In the genomic region with DNA sequence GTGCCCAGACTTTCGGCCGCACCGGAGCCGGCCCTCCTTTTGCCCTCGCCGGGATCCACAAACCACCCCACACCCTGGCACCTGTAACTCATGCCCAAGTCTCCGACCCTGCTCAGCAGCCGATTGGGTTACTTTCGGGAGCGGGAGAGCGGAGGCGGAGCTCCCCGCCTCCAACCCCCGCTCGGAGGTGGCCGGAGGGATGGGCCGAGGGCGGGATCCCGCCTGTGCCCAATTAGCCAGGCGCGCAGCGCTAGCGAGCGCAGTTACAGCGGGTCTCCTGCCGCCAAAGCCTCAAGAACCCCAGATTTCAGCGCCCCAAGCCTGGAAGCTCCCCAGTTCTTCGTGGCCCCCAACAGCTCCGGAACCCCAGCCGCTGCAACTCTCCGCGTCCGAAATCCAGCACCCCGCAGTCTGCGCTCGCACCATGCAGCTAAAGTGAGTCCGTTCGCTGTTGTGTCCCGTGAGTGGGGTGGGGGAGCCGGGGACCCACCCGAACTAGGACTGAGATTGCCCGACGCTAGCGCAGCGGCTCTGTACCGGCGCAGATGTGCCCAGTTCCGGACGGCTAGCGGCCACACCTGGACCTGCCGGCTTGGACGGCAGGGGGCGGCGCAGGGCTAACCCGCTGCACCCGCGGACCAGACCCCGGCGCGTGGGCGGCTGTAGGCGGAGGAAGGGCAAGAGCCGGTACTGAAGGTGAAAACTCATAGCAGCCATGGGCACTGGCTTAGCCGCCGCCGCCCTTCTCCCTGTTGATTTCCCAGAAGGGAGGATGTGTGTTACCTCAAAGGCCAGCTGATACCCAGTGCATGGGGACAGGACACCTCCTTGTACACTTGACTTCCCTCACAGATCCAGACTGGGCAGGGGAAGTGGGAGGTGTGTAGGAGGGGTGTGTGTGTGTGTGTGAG, we compare ENCODE assay signal across 8 mouse cellular contexts. TPM values are rescaled to one million over a fixed set of nuclear protein-coding genes. Genes with fewer than 3 reads are reported as not detected.
DNase-seq lines count a peak whose midpoint lies in the region; ATAC-seq and TF ChIP-seq lines count a peak whose summit lies in the region.

A gene (plus strand): TSS at position 202 of the 911 bp plus-strand sequence.

- peaks cover 51% of the 10 kb centered on the region for H3K27me3 ChIP-seq in C2C12 (ENCODE audit: control insufficient read depth, insufficient read depth, insufficient read length)
- peaks cover 20% of the 10 kb centered on the region for H3K27me3 ChIP-seq in heart, embryonic 15.5 days
- H3K27me3 ChIP-seq in kidney, postnatal 0 days (ENCODE audit: insufficient read depth, low read length) = no peaks in the 10 kb centered on the region
- peaks cover 19% of the 10 kb centered on the region for H3K27me3 ChIP-seq in liver, embryonic 14.5 days (ENCODE audit: control insufficient read depth, insufficient read depth, low read length)
- H3K27me3 ChIP-seq in stomach, embryonic 15.5 days (replicated peaks) = no peaks in the 10 kb centered on the region

- no peaks in the 10 kb centered on the region for H3K36me3 ChIP-seq in C2C12 (ENCODE audit: control insufficient read depth, insufficient read depth)
- H3K36me3 ChIP-seq in heart, embryonic 15.5 days = no peaks in the 10 kb centered on the region
- H3K36me3 ChIP-seq in kidney, postnatal 0 days (ENCODE audit: insufficient read depth, low read length) = 0 out of 2 replicates have a peak, but pooled peaks cover 6% of the 10 kb centered on the region
- no peaks in the 10 kb centered on the region for H3K36me3 ChIP-seq in liver, embryonic 14.5 days (replicated peaks; ENCODE audit: control insufficient read depth, insufficient read depth, low read depth)
- H3K36me3 ChIP-seq in stomach, embryonic 15.5 days = peaks cover 6% of the 10 kb centered on the region; the same call in 1 of the 2 replicates

- TF ChIP-seq CTCF in C2C12 (IDR thresholded peaks at IDR 0.05; ENCODE audit: control insufficient read depth, insufficient read depth, insufficient read length) = peak; percentile 23
- TF ChIP-seq CTCF in bone marrow, adult 2 months (IDR thresholded peaks at IDR 0.05; ENCODE audit: control insufficient read depth, insufficient read depth, low read length) = peak; percentile 56
- TF ChIP-seq CTCF in embryonic fibroblast, embryonic 13.5 days (IDR thresholded peaks at IDR 0.05; ENCODE audit: borderline replicate concordance, insufficient read depth, low read length) = no peak
- TF ChIP-seq CTCF in kidney, postnatal 0 days (IDR thresholded peaks at IDR 0.05; ENCODE audit: low read depth) = peak; percentile 75
- peak; percentile 55 for TF ChIP-seq CTCF in liver, embryonic 14.5 days (IDR thresholded peaks at IDR 0.05; ENCODE audit: low read depth)

- peak within 1 kb of the TSS; percentile 50 for H3K9ac ChIP-seq in heart, embryonic 15.5 days
- peak within 1 kb of the TSS; percentile 78 for H3K9ac ChIP-seq in kidney, postnatal 0 days (ENCODE audit: low read depth, low read length)
- H3K9ac ChIP-seq in liver, embryonic 14.5 days (replicated peaks) = no peak within 1 kb of the TSS
- peak within 1 kb of the TSS; percentile 42 for H3K9ac ChIP-seq in stomach, embryonic 15.5 days

- TF ChIP-seq EP300 in liver, embryonic 14.5 days (IDR thresholded peaks at IDR 0.05; ENCODE audit: low read depth) = no peak

- H3ac ChIP-seq in C2C12 (ENCODE audit: control insufficient read depth, insufficient read length, low read depth) = no peak within 1 kb of the TSS

- peak; percentile 85 for ATAC-seq in heart, embryonic 15.5 days (replicated peaks; ENCODE audit: insufficient number of reproducible peaks, insufficient read depth, low FRiP score, low read depth)
- peak; percentile 89 for ATAC-seq in kidney, postnatal 0 days (replicated peaks; ENCODE audit: low FRiP score, low read depth)
- ATAC-seq in liver, embryonic 14.5 days (ENCODE audit: insufficient read depth) = peak; percentile 77
- peak; percentile 93 for ATAC-seq in stomach, embryonic 15.5 days (ENCODE audit: insufficient read depth, low FRiP score, low read depth)

- peak within 1 kb of the TSS; percentile 88 for H3K27ac ChIP-seq in bone marrow, adult 2 months (ENCODE audit: control insufficient read depth, insufficient read depth, low read depth, low read length, poor library complexity)
- H3K27ac ChIP-seq in embryonic fibroblast, embryonic 13.5 days (ENCODE audit: insufficient read depth, low read length) = no peak within 1 kb of the TSS
- H3K27ac ChIP-seq in heart, embryonic 15.5 days = no peak within 1 kb of the TSS
- H3K27ac ChIP-seq in kidney, postnatal 0 days = peak within 1 kb of the TSS; percentile 68
- H3K27ac ChIP-seq in liver, embryonic 14.5 days = no peak within 1 kb of the TSS
- H3K27ac ChIP-seq in stomach, embryonic 15.5 days = peak within 1 kb of the TSS; percentile 59; the same call in 1 of the 2 replicates

- no peaks in the 10 kb centered on the region for H3K9me3 ChIP-seq in heart, embryonic 15.5 days (replicated peaks)
- H3K9me3 ChIP-seq in kidney, postnatal 0 days (replicated peaks; ENCODE audit: low read length) = no peaks in the 10 kb centered on the region
- no peaks in the 10 kb centered on the region for H3K9me3 ChIP-seq in liver, embryonic 14.5 days (ENCODE audit: control insufficient read depth, low read length)
- H3K9me3 ChIP-seq in stomach, embryonic 15.5 days = no peaks in the 10 kb centered on the region

- under 1% methylated on average over 66 of the region's 66 CpGs for WGBS in bone marrow, adult 2 months
- WGBS in heart, embryonic 15.5 days = under 1% methylated on average over 66 of the region's 66 CpGs
- under 1% methylated on average over 66 of the region's 66 CpGs for WGBS in kidney, postnatal 0 days
- WGBS in liver, embryonic 14.5 days (ENCODE audit: insufficient replicate concordance) = under 1% methylated on average over 66 of the region's 66 CpGs
- WGBS in stomach, embryonic 15.5 days = under 1% methylated on average over 66 of the region's 66 CpGs

- DNase-seq in kidney, postnatal 0 days (ENCODE audit: low spot score) = peak; percentile 85
- DNase-seq in liver, embryonic 14.5 days (ENCODE audit: low read depth in 3 of 3, low spot score in 3 of 3) = no peak
- peak; percentile 73 for DNase-seq in naive thymus-derived CD4-positive, alpha-beta T cell, adult 2 months (ENCODE audit: low read depth)

- H3K4me3 ChIP-seq in C2C12 (ENCODE audit: insufficient read depth, poor library complexity, severe bottlenecking) = no peak within 1 kb of the TSS
- H3K4me3 ChIP-seq in bone marrow, adult 2 months (replicated peaks; ENCODE audit: control insufficient read depth, low read depth, low read length) = peak within 1 kb of the TSS; percentile 79
- peak within 1 kb of the TSS; percentile 56 for H3K4me3 ChIP-seq in embryonic fibroblast, embryonic 13.5 days (ENCODE audit: insufficient read depth, low read length)
- peak within 1 kb of the TSS; percentile 65 for H3K4me3 ChIP-seq in heart, embryonic 15.5 days
- H3K4me3 ChIP-seq in kidney, postnatal 0 days (replicated peaks; ENCODE audit: low read depth, low read length) = peak within 1 kb of the TSS; percentile 68
- peak within 1 kb of the TSS; percentile 34 to 52 for H3K4me3 ChIP-seq in liver, embryonic 14.5 days (ENCODE audit: insufficient read depth in 1 of 2, low read depth in 2 of 2, low read length in 2 of 2)
- H3K4me3 ChIP-seq in stomach, embryonic 15.5 days (replicated peaks) = peak within 1 kb of the TSS; percentile 62

- no peaks in the 10 kb centered on the region for H3K79me3 ChIP-seq in C2C12 (ENCODE audit: low read depth)

- H3K4me2 ChIP-seq in heart, embryonic 15.5 days = peak within 1 kb of the TSS; percentile 97
- H3K4me2 ChIP-seq in kidney, postnatal 0 days (ENCODE audit: low read length) = peak within 1 kb of the TSS; percentile 98
- peak within 1 kb of the TSS; percentile 52 for H3K4me2 ChIP-seq in liver, embryonic 14.5 days (ENCODE audit: low read depth)
- peak within 1 kb of the TSS; percentile 95 for H3K4me2 ChIP-seq in stomach, embryonic 15.5 days

- peak; percentile 57; the same call in 1 of the 2 replicates for TF ChIP-seq POLR2A in bone marrow, adult 2 months (IDR thresholded peaks at IDR 0.05; ENCODE audit: borderline replicate concordance, control insufficient read depth, low read depth, low read length)
- TF ChIP-seq POLR2A in embryonic fibroblast, embryonic 13.5 days (IDR thresholded peaks at IDR 0.05; ENCODE audit: low read depth, low read length) = no peak

- no peaks in the 10 kb centered on the region for H3K79me2 ChIP-seq in C2C12 (ENCODE audit: control insufficient read depth, insufficient read depth)

- no peaks in the 10 kb centered on the region; the same call in 1 of the 2 replicates for H3K4me1 ChIP-seq in bone marrow, adult 2 months (ENCODE audit: control insufficient read depth, insufficient read depth, low read length)
- H3K4me1 ChIP-seq in embryonic fibroblast, embryonic 13.5 days (ENCODE audit: control insufficient read depth, insufficient read depth, low read length) = 0 out of 2 replicates have a peak, but pooled peaks cover 2% of the 10 kb centered on the region
- H3K4me1 ChIP-seq in heart, embryonic 15.5 days (replicated peaks) = peaks cover 13% of the 10 kb centered on the region
- H3K4me1 ChIP-seq in kidney, postnatal 0 days (replicated peaks; ENCODE audit: insufficient read depth, low read length) = no peaks in the 10 kb centered on the region
- H3K4me1 ChIP-seq in liver, embryonic 14.5 days (replicated peaks; ENCODE audit: control insufficient read depth in 2 of 2, insufficient read depth in 2 of 2, low read length in 1 of 2) = no peaks in the 10 kb centered on the region
- H3K4me1 ChIP-seq in stomach, embryonic 15.5 days = 0 out of 2 replicates have a peak, but pooled peaks cover 2% of the 10 kb centered on the region

TF ChIP-seq in C2C12, 6 proteins besides CTCF, POLR2A, EP300 and RAD21:
- TF ChIP-seq MYOG (IDR thresholded peaks at IDR 0.05; ENCODE audit: control insufficient read depth, extremely low read depth, insufficient read length) (no peak), USF1 (IDR thresholded peaks at IDR 0.05; ENCODE audit: low read depth) (no peak), MAX (IDR thresholded peaks at IDR 0.05) (no peak), MYOD1 (IDR thresholded peaks at IDR 0.05; ENCODE audit: control insufficient read depth, insufficient read length, low read depth) (no peak), FOSL1 (IDR thresholded peaks at IDR 0.05; ENCODE audit: insufficient read depth, low read length, poor library complexity, severe bottlenecking) (no peak), CEBPB (IDR thresholded peaks at IDR 0.05; ENCODE audit: low read depth) (no peak)

RNA-seq across cellular contexts. Expression of the gene that starts here (rescaled TPM):
- 0.06 TPM for polyA plus RNA-seq in C2C12 (2012; fragmentation: generic; extraction: Trizol)
- polyA plus RNA-seq in bone marrow, adult 2 months (2011; ENCODE audit: insufficient read depth, insufficient read length, low replicate concordance, missing spikeins) = 7.9 and 20.7 TPM in 2 replicates
- 0.98 TPM in 1 of 2 replicates, not detected in the other for polyA plus RNA-seq in embryonic fibroblast, embryonic 13.5 days (2011; ENCODE audit: insufficient read length, low read depth, missing spikeins)
- polyA plus RNA-seq in heart, embryonic 15.5 days (2015; fragmentation: Nextera tagmentation; extraction: Ambion mirVana) = 1.5 and 2.9 TPM in 2 replicates
- polyA plus RNA-seq in kidney, postnatal 0 days (2015; fragmentation: Nextera tagmentation; extraction: Ambion mirVana) = 6.3 and 6.5 TPM in 2 replicates
- polyA plus RNA-seq in liver, embryonic 14.5 days (2012; rRNA removed) = 2.4 TPM in 2 replicates
- 2.2 TPM in 2 replicates for polyA plus RNA-seq in liver, embryonic 14.5 days (2014; fragmentation: Nextera tagmentation; extraction: Ambion mirVana)
- polyA plus RNA-seq in stomach, embryonic 15.5 days (2015; fragmentation: Nextera tagmentation; extraction: Ambion mirVana) = 5.1 and 5.3 TPM in 2 replicates

Comparison
In these comparisons a context has a peak if more than half of its experiments do, and no peak if none do; other contexts are left out.
1. H3K27ac ChIP-seq: peak in bone marrow, adult 2 months (single experiment), kidney, postnatal 0 days (single experiment) and stomach, embryonic 15.5 days (single experiment); none in embryonic fibroblast, embryonic 13.5 days (single experiment), heart, embryonic 15.5 days (single experiment) and liver, embryonic 14.5 days (single experiment).
2. DNase-seq: peak in kidney, postnatal 0 days (single experiment) and naive thymus-derived CD4-positive, alpha-beta T cell, adult 2 months (single experiment); none in liver, embryonic 14.5 days (0 of 3).
3. Peak in every context shown above with its lines, with median percentiles within 50 percentile points of each other: ATAC-seq and H3K4me2 ChIP-seq.